Mouse (Mus musculus): ENCODE measurements around the gene Rita1. TPM values are rescaled to one million over a fixed set of nuclear protein-coding genes. Genes with fewer than 3 reads are reported as not detected.

Gene Rita1
- 4.0 TPM in 2 replicates for polyA plus RNA-seq (2015; fragmentation: Nextera tagmentation; extraction: Ambion mirVana)

DNA sequence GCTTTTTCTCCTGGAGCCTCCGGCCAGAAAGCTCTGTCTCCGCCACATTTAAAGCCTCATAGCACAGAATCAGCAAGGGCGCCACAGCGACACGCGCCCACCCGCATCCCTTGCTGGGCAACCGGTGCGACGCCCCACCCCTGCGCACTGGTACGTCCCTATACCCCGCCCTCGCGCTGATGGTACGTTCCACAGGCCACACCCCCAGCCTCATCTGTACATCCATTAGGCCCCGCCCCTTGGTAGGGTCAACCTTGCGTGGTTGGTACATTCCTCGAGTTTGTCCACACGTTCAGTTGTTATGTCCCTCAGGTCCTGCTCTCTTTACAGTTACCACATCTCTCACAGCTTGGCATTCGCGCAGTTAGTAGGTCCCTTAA is at the start of gene Rita1, which contains the start of gene Ddx54:
TSS of gene Rita1 (minus strand) at position 148 of the 380 bp plus-strand sequence.
TSS of gene Ddx54 (plus strand) at position 298 of the 380 bp plus-strand sequence.
- ATAC-seq (ENCODE audit: insufficient read depth), result peak; percentile 74
- under 1% methylated on average over 22 of the region's 22 CpGs for WGBS (ENCODE audit: insufficient replicate concordance)
- Histone ChIP-seq H3K27me3 (no peaks in the 10 kb centered on the region), H3K4me1 (replicated peaks) (peaks cover 34% of the 10 kb centered on the region), H3K9ac (peak within 1 kb of the TSS; percentile 61), H3K9me3 (replicated peaks) (0 out of 2 replicates have a peak, but pooled peaks cover 4% of the 10 kb centered on the region), H3K4me3 (replicated peaks) (peak within 1 kb of the TSS; percentile 81), H3K27ac (replicated peaks) (peak within 1 kb of the TSS; percentile 86), H3K36me3 (replicated peaks) (peaks cover 20% of the 10 kb centered on the region), H3K4me2 (peak within 1 kb of the TSS; percentile 92)

DNA sequence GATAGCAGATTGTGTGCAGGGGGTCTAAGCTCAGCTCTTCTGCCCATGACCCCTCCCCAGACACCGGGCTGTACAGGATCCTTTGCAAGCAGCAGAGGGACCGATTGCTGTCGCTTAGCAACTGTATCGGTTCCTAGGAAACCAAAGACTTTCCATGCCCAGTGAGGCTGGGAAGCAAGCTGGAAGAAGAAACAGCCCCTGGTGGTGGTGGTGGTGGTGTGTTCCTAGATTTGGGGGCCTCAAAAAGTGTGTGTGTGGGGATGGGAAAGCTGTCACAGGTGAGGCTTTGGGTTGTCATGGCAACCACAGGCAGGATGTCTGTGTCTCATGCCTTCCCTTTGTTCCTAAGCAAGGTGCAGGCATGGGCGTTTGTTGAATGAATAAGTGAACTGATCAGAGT is 48.4 kb upstream of the Rita1 start:
- Histone ChIP-seq H3K4me1 (replicated peaks) (no peaks in the 10 kb centered on the region), H3K4me2 (no peak overlapping the region), H3K36me3 (replicated peaks) (no peaks in the 10 kb centered on the region), H3K27me3 (peaks cover 21% of the 10 kb centered on the region; the same call in 1 of the 2 replicates), H3K9ac (no peak overlapping the region), H3K27ac (replicated peaks) (no peak overlapping the region), H3K4me3 (replicated peaks) (no peak overlapping the region), H3K9me3 (replicated peaks) (no peaks in the 10 kb centered on the region)
- ATAC-seq (ENCODE audit: insufficient read depth), result no peak
- WGBS (ENCODE audit: insufficient replicate concordance), result 53% methylated on average over 5 of the region's 5 CpGs

DNA sequence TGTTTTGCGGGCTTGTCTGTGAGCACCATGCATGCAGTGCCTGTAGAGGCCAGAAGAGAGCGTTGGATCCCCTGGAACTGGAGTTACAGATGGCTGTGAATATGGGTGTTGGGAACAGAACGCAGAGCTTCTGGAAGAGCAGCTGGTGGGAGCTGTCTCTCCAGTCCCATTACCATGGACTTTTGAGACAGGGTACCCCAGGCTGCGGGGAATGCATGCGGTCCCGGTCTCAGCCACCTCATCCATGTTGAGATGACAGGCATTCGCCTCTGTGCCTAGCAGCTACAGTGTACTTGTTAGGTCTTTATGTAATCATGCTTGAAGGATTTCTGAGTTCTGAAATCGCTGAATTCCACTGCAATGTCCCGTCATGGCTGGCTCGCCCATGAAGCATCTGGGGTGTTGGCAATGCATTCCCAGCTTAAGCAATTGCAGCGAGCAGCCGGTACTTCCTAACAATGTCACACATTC is 43.9 kb upstream of the Rita1 start:
- H3K36me3 ChIP-seq (replicated peaks), result no peaks in the 10 kb centered on the region
- H3K4me1 ChIP-seq (replicated peaks), result peaks cover 2% of the 10 kb centered on the region; the same call in 1 of the 2 replicates
- H3K9ac ChIP-seq, result no peak overlapping the region
- H3K9me3 ChIP-seq (replicated peaks), result no peaks in the 10 kb centered on the region
- H3K4me3 ChIP-seq (replicated peaks), result no peak overlapping the region
- H3K27ac ChIP-seq (replicated peaks), result no peak overlapping the region
- no peak overlapping the region for H3K4me2 ChIP-seq
- 68% methylated on average over 12 of the region's 12 CpGs for WGBS (ENCODE audit: insufficient replicate concordance)
- ATAC-seq (ENCODE audit: insufficient read depth), result no peak
- peaks cover 38% of the 10 kb centered on the region for H3K27me3 ChIP-seq

DNA sequence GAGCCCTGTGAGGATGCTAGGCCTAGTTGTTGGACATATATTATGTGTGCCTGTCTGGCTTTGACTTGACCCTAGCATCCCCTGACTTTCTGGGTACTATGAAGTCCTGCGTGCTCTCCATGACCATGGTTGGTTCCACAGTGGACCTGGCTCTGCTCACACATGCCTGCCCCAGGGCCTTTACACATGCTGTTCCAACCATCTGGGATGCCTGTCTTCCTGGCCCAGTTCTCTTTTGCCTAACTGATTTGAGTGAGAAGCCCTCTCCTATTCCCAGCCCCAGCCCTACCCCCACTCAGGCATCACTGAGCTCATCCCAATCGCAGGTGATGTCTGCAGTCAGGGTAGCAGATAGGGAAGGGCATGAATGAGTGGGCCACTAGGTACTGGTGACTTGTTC is 41.5 kb upstream of the Rita1 start:
- Histone ChIP-seq H3K27me3 (peaks cover 51% of the 10 kb centered on the region), H3K27ac (replicated peaks) (no peak overlapping the region), H3K36me3 (replicated peaks) (no peaks in the 10 kb centered on the region), H3K9me3 (replicated peaks) (no peaks in the 10 kb centered on the region), H3K9ac (no peak overlapping the region), H3K4me3 (replicated peaks) (no peak overlapping the region), H3K4me2 (no peak overlapping the region), H3K4me1 (replicated peaks) (peaks cover 13% of the 10 kb centered on the region)
- WGBS (ENCODE audit: insufficient replicate concordance), result 69% methylated on average over 2 of the region's 2 CpGs
- ATAC-seq (ENCODE audit: insufficient read depth), result no peak

DNA sequence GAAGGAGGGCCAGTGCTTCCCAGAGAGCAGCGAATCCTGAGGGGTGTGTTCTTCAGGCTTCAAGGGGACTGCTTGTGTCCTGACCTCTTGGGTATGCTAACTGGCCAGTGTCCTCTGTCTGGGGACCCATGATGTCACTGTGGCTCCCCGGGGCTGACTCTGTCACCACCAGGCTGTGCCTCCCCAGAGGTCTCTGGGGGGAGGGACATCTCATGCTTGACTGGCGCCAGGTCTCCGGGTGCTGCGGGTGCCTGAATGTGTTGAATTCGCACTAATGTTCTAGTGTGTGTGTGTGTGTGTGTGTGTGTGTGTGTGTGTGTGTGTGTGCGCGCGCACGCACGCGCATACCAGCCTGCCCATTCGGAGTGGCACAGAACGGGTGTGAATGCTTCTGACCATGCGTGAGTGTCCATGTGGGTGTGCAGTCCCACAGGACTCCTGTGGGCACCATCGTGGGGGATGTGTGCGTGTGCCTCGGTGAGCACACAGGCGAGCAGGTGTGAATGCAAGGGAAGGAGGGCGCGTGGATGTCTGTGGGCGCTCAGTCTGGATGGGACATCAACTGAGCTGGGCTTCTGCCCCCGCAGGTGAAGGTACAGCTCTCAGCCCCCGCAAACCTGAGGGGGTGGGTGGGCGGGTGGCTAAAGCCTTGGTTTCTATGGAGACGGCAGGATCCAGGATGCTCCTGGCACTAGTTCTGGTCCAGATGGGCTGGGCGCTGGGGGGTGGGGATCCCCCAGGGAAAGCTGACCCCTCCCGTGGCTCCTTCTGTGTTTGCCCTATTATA is 40.7 kb upstream of the Rita1 start:
- H3K27ac ChIP-seq (replicated peaks), result no peak overlapping the region
- ATAC-seq (ENCODE audit: insufficient read depth), result no peak
- no peak overlapping the region for H3K4me2 ChIP-seq
- H3K36me3 ChIP-seq (replicated peaks), result no peaks in the 10 kb centered on the region
- H3K4me1 ChIP-seq (replicated peaks), result peaks cover 21% of the 10 kb centered on the region
- H3K4me3 ChIP-seq (replicated peaks), result no peak overlapping the region
- no peaks in the 10 kb centered on the region for H3K9me3 ChIP-seq (replicated peaks)
- no peak overlapping the region for H3K9ac ChIP-seq
- WGBS (ENCODE audit: insufficient replicate concordance), result 67% methylated on average over 28 of the region's 28 CpGs
- peaks cover 55% of the 10 kb centered on the region for H3K27me3 ChIP-seq

DNA sequence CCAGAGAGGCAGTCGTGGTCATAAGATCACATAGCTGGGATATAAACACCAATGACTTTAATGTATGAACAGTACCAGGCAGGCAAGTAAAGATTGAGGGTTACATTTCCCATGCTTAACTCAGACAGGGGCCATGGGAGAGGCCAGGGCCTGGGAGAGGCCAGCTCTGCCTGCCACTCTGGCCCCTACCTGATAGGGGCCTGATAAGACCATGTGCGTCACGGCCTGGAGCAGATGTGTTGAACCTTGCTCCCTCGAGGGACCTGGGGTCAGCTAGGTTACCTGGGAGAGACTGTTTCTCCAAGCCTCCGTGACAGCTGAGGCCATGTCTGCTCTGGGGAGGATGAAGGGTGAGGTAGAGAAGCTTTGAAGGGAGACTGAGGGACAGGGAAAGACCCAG is 38.8 kb upstream of the Rita1 start:
- H3K27me3 ChIP-seq, result peaks cover 65% of the 10 kb centered on the region
- H3K4me3 ChIP-seq (replicated peaks), result no peak overlapping the region
- H3K36me3 ChIP-seq (replicated peaks), result no peaks in the 10 kb centered on the region
- H3K4me2 ChIP-seq, result no peak overlapping the region
- H3K9me3 ChIP-seq (replicated peaks), result no peaks in the 10 kb centered on the region
- H3K4me1 ChIP-seq (replicated peaks), result peaks cover 23% of the 10 kb centered on the region
- no peak overlapping the region for H3K27ac ChIP-seq (replicated peaks)
- WGBS (ENCODE audit: insufficient replicate concordance), result 37% methylated on average over 5 of the region's 5 CpGs
- ATAC-seq (ENCODE audit: insufficient read depth), result no peak
- H3K9ac ChIP-seq, result no peak overlapping the region

DNA sequence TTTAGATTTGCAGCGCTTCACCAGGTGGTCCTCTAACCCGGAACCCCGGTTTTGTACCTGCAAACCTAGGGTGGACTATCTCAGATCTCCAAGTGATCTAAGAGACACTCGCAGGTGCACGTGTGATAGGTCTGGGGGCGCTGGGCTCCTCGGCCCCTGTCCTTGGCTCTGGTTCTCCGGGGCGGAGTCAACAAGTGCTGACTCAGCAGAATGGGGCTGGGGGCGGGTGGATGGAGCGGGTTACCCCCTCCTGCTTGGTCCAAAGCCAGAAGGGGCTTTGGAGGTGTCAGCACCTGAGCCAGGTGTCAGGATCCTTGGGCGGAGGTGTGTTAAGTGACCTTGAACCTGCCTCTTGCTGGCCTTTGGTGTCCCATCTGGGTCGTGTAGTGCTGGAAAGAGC is 37.5 kb upstream of the Rita1 start:
- H3K4me1 ChIP-seq (replicated peaks), result peaks cover 23% of the 10 kb centered on the region
- H3K9me3 ChIP-seq (replicated peaks), result no peaks in the 10 kb centered on the region
- H3K9ac ChIP-seq, result no peak overlapping the region
- WGBS (ENCODE audit: insufficient replicate concordance), result 19% methylated on average over 13 of the region's 13 CpGs
- H3K4me3 ChIP-seq (replicated peaks), result no peak overlapping the region
- no peak for ATAC-seq (ENCODE audit: insufficient read depth)
- H3K36me3 ChIP-seq (replicated peaks), result no peaks in the 10 kb centered on the region
- no peak overlapping the region for H3K4me2 ChIP-seq
- H3K27ac ChIP-seq (replicated peaks), result no peak overlapping the region
- H3K27me3 ChIP-seq, result peaks cover 70% of the 10 kb centered on the region

DNA sequence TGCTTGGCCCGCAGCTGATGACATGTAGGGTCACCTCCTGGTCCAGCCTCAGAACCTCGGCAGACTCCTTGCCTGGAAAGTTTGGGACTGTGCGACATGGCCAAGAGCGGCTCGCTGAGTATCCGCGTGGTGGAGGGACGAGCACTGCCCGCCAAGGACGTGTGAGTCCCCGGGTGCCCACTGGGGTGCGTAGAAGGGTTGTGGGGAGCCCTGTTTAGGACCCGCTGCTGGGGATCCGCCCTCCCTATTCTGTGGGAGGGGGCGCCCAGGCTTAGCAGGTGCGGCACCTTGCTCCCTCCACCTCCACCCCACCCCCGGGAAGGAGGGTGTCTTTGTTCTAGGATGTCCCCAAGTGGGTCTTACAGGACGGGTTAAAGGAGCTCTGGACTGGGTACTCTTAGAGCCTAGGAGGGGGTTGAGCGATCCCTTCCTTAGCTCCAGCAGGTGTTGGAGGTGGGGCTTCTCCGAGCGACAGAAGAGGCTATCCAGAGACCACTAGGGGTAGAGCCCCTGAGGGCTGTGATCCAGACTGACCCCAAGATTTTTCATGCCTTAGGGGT is 37.1 kb upstream of the Rita1 start:
- peak overlapping the region; percentile 67 for H3K4me2 ChIP-seq
- peak overlapping the region; percentile 41 for H3K4me3 ChIP-seq (replicated peaks)
- H3K9ac ChIP-seq, result no peak overlapping the region; the same call in 1 of the 2 replicates
- H3K27ac ChIP-seq (replicated peaks), result no peak overlapping the region
- peaks cover 23% of the 10 kb centered on the region for H3K4me1 ChIP-seq (replicated peaks)
- 7% methylated on average over 21 of the region's 21 CpGs for WGBS (ENCODE audit: insufficient replicate concordance)
- no peaks in the 10 kb centered on the region for H3K9me3 ChIP-seq (replicated peaks)
- ATAC-seq (ENCODE audit: insufficient read depth), result 0 out of 2 replicates have a peak, but pooled peaks have one; percentile 5
- H3K36me3 ChIP-seq (replicated peaks), result no peaks in the 10 kb centered on the region
- H3K27me3 ChIP-seq, result peaks cover 70% of the 10 kb centered on the region

DNA sequence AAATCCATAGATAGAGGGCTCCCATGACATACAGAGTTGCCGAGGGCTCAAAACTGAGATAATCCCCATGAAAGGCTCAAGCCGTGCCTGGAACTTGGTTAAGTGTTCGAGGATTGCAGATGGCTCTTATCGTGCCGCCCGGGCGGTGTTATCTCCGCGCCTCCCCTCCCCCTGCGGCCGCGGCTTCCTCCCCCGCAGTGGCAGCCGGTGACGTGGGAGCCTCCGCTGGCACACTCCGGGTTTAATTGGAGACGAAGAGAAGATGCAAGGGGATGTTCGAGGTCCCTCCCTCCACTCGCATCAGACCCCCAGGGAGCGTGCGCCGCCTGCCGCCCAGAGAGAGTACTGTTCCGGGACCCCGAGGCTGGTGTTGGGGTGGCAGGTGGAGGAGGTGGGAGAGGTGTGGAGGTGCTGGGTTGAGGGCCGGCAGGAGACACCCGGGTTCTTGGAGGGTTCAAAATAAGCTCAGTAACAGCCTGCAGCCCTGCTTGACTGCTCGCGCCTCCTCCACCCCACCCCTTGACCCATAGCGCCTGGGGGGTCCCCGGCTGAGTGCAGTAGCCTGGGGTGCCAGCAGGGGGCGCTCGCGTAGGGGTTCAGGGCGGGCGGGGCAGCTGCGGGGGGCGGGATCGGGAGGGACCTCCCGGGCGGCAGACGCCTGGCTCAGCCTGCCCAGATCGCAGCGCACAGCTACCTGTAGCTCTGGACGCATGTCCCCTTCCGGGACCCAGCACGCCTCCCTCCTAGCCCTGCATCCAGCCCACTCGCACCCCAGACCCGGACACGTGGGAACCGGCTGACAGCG is 36.4 kb upstream of the Rita1 start, which contains the start of gene Rasal1:
TSS of gene Rasal1 (plus strand) at position 244 of the 805 bp plus-strand sequence.
- no peaks in the 10 kb centered on the region for H3K9me3 ChIP-seq (replicated peaks)
- no peak within 1 kb of the TSS; the same call in 1 of the 2 replicates for H3K9ac ChIP-seq
- H3K4me3 ChIP-seq (replicated peaks), result peak within 1 kb of the TSS; percentile 41
- no peak within 1 kb of the TSS for H3K27ac ChIP-seq (replicated peaks)
- H3K27me3 ChIP-seq, result peaks cover 77% of the 10 kb centered on the region
- no peaks in the 10 kb centered on the region for H3K36me3 ChIP-seq (replicated peaks)
- H3K4me2 ChIP-seq, result peak within 1 kb of the TSS; percentile 67
- peaks cover 23% of the 10 kb centered on the region for H3K4me1 ChIP-seq (replicated peaks)
- under 1% methylated on average over 53 of the region's 53 CpGs for WGBS (ENCODE audit: insufficient replicate concordance)
- peak; percentile 59 for ATAC-seq (ENCODE audit: insufficient read depth)

DNA sequence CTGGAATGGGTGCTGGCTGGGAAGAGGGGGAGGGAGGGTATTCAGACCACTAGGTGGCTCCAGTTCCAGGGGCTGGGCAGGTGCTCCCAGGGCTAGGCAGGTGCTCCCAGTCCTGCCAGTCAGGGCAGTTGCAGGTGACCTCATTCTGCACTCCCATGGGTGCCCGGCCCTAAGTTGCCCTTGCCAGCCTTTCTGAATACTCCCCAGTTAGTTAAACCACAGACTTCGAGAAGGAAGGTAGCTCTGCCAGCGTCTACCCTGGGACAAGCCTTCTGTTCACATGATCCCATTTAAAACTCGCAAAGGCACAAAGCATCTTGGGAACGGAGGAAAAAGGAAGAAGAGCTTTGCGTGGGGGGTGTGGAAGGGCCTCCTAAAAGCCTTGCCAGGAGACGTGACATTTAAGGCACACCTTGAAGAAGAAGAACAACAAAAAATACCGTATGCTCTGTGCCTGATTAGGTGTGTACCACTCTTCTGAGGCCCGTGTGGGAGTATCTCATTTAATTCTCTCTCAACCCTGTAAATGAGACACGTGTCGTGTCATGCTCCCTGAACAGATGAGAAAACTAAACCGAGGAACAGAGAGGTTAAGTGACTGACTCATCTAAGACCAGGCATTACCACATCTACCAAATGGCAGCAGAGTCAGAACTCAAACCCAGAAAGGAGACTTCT is 35.6 kb upstream of the Rita1 start:
- Histone ChIP-seq H3K9ac (no peak overlapping the region), H3K27ac (replicated peaks) (no peak overlapping the region), H3K9me3 (replicated peaks) (no peaks in the 10 kb centered on the region), H3K27me3 (peaks cover 84% of the 10 kb centered on the region), H3K4me3 (replicated peaks) (peak overlapping the region; percentile 41; the same call in 1 of the 2 replicates), H3K4me1 (replicated peaks) (peaks cover 23% of the 10 kb centered on the region), H3K4me2 (peak overlapping the region; percentile 67), H3K36me3 (replicated peaks) (no peaks in the 10 kb centered on the region)
- 17% methylated on average over 12 of the region's 12 CpGs for WGBS (ENCODE audit: insufficient replicate concordance)
- ATAC-seq (ENCODE audit: insufficient read depth), result no peak
